Mouse (Mus musculus) hindbrain, embryonic 15.5 days (tissue): ENCODE measurements around the gene Tmem59. TPM values are rescaled to one million over a fixed set of nuclear protein-coding genes. Genes with fewer than 3 reads are reported as not detected.
A peak's percentile ranks its signal among the peaks of the same experiment; 100 is the strongest.

Experiments used
- ATAC-seq: fragments of 200-750 bp; cut with Nextera tagmentation; 2 replicates; pipeline ENCODE4 v1.8.0; 2017; ENCODE audit warnings: low read depth, moderate number of reproducible peaks, moderate TSS enrichment; ENCODE audit not compliant: low FRiP score
- H3K27ac ChIP-seq: fragments of 300-500 bp; sonication (generic); replicated peaks from 2 replicates; pipeline ENCODE4 v1.5.1; 2015; ENCODE audit warnings: mild to moderate bottlenecking, inconsistent platforms
- H3K27me3 ChIP-seq: fragments of 300-500 bp; sonication (generic); 2 replicates; pipeline ENCODE4 v1.6.1; 2015; ENCODE audit warnings: control low read depth, inconsistent platforms
- H3K36me3 ChIP-seq: fragments of 300-500 bp; sonication (generic); 2 replicates; pipeline ENCODE4 v1.6.1; 2015; ENCODE audit warnings: control low read depth, inconsistent platforms
- H3K4me1 ChIP-seq: fragments of 300-500 bp; sonication (generic); replicated peaks from 2 replicates; pipeline ENCODE4 v1.6.1; 2015; ENCODE audit warnings: control low read depth, inconsistent platforms
- H3K4me2 ChIP-seq: fragments of 300-500 bp; sonication (generic); 2 replicates; pipeline ENCODE4 v1.6.1; 2015; ENCODE audit warnings: moderate library complexity, mild to moderate bottlenecking, inconsistent platforms
- H3K4me3 ChIP-seq: fragments of 300-500 bp; sonication (generic); 2 replicates; pipeline ENCODE4 v1.5.1; 2015; ENCODE audit warnings: mild to moderate bottlenecking, inconsistent platforms
- H3K9ac ChIP-seq: fragments of 300-500 bp; sonication (generic); 2 replicates; pipeline ENCODE4 v1.6.1; 2015; ENCODE audit warnings: inconsistent platforms
- H3K9me3 ChIP-seq: fragments of 300-500 bp; sonication (generic); 2 replicates; pipeline ENCODE4 v1.6.1; 2016; ENCODE audit warnings: control low read depth, inconsistent platforms
- WGBS: fragments of 180-500 bp; shearing (Covaris S2); methylation state at CpG from one replicate; pipeline ENCODE4 v1.1.7; 2015; 5-methylcytosine and 5-hydroxymethylcytosine counted together
- polyA plus RNA-seq: library from polyadenylated mRNA; unstranded; fragments of >200 nt; fragmentation: Nextera tagmentation; extraction: Ambion mirVana; gene quantifications from 2 replicates; pipeline ENCODE4 v1.2.1, GENCODE M21; 2015

Gene Tmem59
- polyA plus RNA-seq, 1 experiment from 2014 or later: 355 TPM

DNA sequence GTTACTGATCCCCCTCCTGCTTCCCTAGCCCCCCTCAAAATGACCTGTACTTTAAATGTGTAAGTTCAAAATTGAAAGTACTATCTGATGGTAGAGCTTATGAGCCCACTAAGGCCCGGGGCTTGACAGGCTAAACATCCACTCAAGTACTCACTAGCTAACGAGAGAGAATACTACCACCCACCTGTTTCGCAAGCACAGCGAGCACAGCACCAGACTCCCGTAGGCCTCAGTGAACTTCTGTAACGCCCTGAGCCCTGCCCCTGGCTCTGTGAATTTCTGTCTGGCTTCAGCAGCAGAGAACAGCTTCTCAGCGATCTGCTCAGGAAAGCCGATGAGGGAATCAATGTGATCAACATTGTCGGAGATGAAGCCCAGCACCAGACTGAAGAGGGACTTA, 68.9 kb downstream of the Tmem59 start:
- Histone ChIP-seq H3K4me3 (no peak overlapping the region), H3K9ac (no peak overlapping the region), H3K4me1 (peaks cover 46% of the 10 kb centered on the region), H3K27me3 (no peaks in the 10 kb centered on the region), H3K9me3 (no peaks in the 10 kb centered on the region), H3K4me2 (no peak overlapping the region), H3K36me3 (peaks cover 17% of the 10 kb centered on the region), H3K27ac (no peak overlapping the region)
- 85% methylated on average over 9 of the region's 9 CpGs for WGBS
- ATAC-seq: no peak

DNA sequence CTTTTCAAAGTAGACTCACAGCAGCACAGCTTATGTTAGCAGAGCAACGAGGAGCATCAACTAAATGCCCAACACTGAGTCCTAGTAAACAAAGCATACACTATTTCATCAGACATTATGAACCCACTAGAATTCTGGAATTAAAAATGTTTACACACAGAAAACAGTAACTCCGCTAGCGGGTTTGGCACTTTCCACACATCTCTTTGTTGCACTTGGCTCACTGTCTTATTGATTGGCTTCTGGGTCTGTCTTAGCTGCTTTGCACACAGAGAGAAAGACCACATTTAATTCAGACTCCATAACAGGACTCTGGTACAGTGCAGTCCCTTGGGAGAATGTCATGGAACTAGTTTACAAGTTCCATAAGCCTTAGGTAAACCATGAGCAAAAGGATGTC, 69.9 kb downstream of the Tmem59 start:
- no peaks in the 10 kb centered on the region for H3K9me3 ChIP-seq
- peaks cover 14% of the 10 kb centered on the region; the same call in 1 of the 2 replicates for H3K36me3 ChIP-seq
- ATAC-seq: no peak
- H3K4me1 ChIP-seq: peaks cover 48% of the 10 kb centered on the region
- no peak overlapping the region for H3K9ac ChIP-seq
- no peak overlapping the region for H3K4me3 ChIP-seq
- no peak overlapping the region for H3K4me2 ChIP-seq
- WGBS: 69% methylated on average over 3 of the region's 3 CpGs
- H3K27me3 ChIP-seq: no peaks in the 10 kb centered on the region
- no peak overlapping the region for H3K27ac ChIP-seq

DNA sequence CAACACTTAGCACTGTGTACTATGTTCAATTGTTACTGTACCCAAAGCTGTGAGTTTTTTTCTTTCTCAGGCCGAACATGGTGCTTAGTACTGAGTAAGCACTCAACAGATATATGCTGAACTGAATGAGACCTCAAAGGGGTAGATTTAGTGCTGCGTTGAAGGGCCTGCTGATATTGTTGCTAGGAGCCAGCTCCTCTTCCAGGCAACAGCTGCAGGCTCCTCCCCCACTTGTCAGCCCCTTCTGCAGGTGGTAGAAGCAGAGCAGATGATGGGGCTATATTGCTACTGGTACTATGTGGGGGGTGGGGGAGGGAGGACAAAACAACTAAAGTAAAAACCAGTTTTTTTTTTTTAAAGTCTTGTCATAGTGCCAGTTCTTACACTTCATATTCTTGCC, 71.3 kb downstream of the Tmem59 start:
- WGBS: 31% methylated on average over 2 of the region's 2 CpGs
- Histone ChIP-seq H3K27ac (0 out of 2 replicates have a peak overlapping the region, but pooled peaks have one; percentile 19), H3K9me3 (no peaks in the 10 kb centered on the region), H3K4me2 (no peak overlapping the region), H3K4me3 (no peak overlapping the region), H3K36me3 (peaks cover 14% of the 10 kb centered on the region; the same call in 1 of the 2 replicates), H3K9ac (no peak overlapping the region), H3K27me3 (no peaks in the 10 kb centered on the region), H3K4me1 (peaks cover 45% of the 10 kb centered on the region)
- ATAC-seq: no peak

DNA sequence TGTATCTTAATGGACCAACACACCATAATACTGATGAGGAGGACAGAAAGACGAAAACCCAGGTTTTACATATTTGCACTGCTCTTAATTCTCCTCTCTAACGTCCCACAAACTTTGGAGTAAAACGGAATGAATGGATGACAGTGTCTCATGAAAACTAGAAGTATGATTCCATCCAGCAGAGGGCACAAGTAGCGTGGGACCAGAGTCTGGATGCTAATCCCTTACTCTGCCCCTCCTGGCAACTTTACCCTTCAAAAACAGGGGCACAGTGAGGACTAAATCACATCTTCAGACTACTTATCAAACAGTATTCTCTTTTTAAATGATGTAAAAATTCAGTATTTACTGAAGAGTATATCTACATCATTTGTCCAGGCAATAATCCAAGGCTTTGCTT, 72.3 kb downstream of the Tmem59 start:
- Histone ChIP-seq H3K36me3 (peaks cover 9% of the 10 kb centered on the region; the same call in 1 of the 2 replicates), H3K4me1 (peaks cover 45% of the 10 kb centered on the region), H3K4me2 (no peak overlapping the region), H3K27me3 (no peaks in the 10 kb centered on the region), H3K9me3 (no peaks in the 10 kb centered on the region), H3K4me3 (no peak overlapping the region), H3K9ac (no peak overlapping the region), H3K27ac (no peak overlapping the region)
- ATAC-seq: no peak
- WGBS: 25% methylated on average over 4 of the region's 4 CpGs

Other genes starting within 250 kb of the Tmem59 start
- 83.6 and 85.2 TPM in 2 replicates for gene Mrpl37, start 111.5 kb upstream of the Tmem59 start, polyA plus RNA-seq
- gene Cyb5rl, start 111.4 kb upstream of the Tmem59 start, polyA plus RNA-seq: 3.6 and 4.6 TPM in 2 replicates
- gene Cdcp2, start 81.5 kb upstream of the Tmem59 start, polyA plus RNA-seq: 0.16 TPM in 1 of 2 replicates, not detected in the other
- 16.6 and 37.6 TPM in 2 replicates for gene Tceanc2, start 717 bp downstream of the Tmem59 start, polyA plus RNA-seq
- gene Ldlrad1, start 30.8 kb downstream of the Tmem59 start, polyA plus RNA-seq: not detected in 2 replicates
- gene Lrrc42, start 75.1 kb downstream of the Tmem59 start, polyA plus RNA-seq: 48.6 and 55.5 TPM in 2 replicates
- gene Hspb11, start 75.2 kb downstream of the Tmem59 start, polyA plus RNA-seq: 34.8 and 37.3 TPM in 2 replicates
- not detected in 2 replicates for gene Dio1, start 128.8 kb downstream of the Tmem59 start, polyA plus RNA-seq
- 57.0 and 61.4 TPM in 2 replicates for gene Yipf1, start 136.0 kb downstream of the Tmem59 start, polyA plus RNA-seq
- gene Ndc1, start 189.4 kb downstream of the Tmem59 start, polyA plus RNA-seq: 17.6 and 19.9 TPM in 2 replicates